Mouse (Mus musculus): ENCODE data around the gene Txndc8.

DNA sequence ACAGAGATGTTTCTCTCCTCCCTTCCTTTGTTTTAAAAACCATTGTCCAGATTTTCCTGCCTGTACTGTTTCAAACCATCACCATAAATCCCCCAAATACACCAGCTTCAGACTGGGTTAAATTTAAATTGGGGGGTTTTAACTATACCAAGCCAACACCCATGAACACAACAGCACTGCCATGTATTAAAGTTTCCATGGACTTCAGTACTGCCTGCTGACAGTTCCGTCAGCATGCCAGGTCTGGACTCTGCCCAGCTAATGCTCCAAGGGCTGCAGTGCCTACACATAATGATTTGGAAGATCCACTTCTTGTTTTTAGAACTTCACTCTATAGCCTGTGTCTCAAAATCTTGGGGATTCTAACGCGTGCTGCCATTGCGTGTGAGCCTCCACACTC lies 61.4 kb downstream of the Txndc8 start:
- TF ChIP-seq CTCF (IDR thresholded peaks at IDR 0.05; ENCODE audit: low read depth) (no peak), EP300 (IDR thresholded peaks at IDR 0.05; ENCODE audit: low read depth) (no peak)
